Mouse (Mus musculus) right cerebral cortex, postnatal 10 days (tissue): ENCODE data around the gene Cyp26b1.

Experiments
- DNase-seq, 2 experiments: peaks; one replicate each; pipeline ENCODE4 v3.0.0; 2021; ENCODE audit warnings: low spot score in 2 of 2

Cyp26b1 gene

GRCm38 (mm10) chr6:84587471-84588101 is 6.1 kb downstream of the Cyp26b1 start:
- peak in 1 of 2 experiments; percentile 41 for DNase-seq

- peak in 1 of 2 experiments; percentile 20 for DNase-seq
These were observed 7.0 kb downstream of the Cyp26b1 start for GRCm38 (mm10) chr6:84586551-84587200.

GRCm38 (mm10) chr6:84585686-84586300 is 7.9 kb downstream of the Cyp26b1 start:
- DNase-seq: peak in 1 of 2 experiments; percentile 28

GRCm38 (mm10) chr6:84584783-84585685 is 8.7 kb downstream of the Cyp26b1 start:
- peak in 1 of 2 experiments; percentile 39 for DNase-seq

- peak in 1 of 2 experiments; percentile 26 for DNase-seq
These were observed 9.6 kb downstream of the Cyp26b1 start for GRCm38 (mm10) chr6:84583841-84584782.

- DNase-seq: peak; percentile 65 to 71
These were observed 10.3 kb downstream of the Cyp26b1 start for GRCm38 (mm10) chr6:84583371-84583770.

GRCm38 (mm10) chr6:84582826-84583225 is 10.9 kb downstream of the Cyp26b1 start:
- peak in 1 of 2 experiments; percentile 17 for DNase-seq

- DNase-seq: no peak
These were observed 11.8 kb downstream of the Cyp26b1 start for GRCm38 (mm10) chr6:84581833-84582445.

- DNase-seq: no peak
These were observed 12.5 kb downstream of the Cyp26b1 start for GRCm38 (mm10) chr6:84580979-84581832.

GRCm38 (mm10) chr6:84579508-84579907 is 14.2 kb downstream of the Cyp26b1 start:
- no peak for DNase-seq

GRCm38 (mm10) chr6:84578928-84579327 is 14.8 kb downstream of the Cyp26b1 start:
- no peak for DNase-seq

- no peak for DNase-seq
These were observed 15.8 kb downstream of the Cyp26b1 start for GRCm38 (mm10) chr6:84577898-84578297.

GRCm38 (mm10) chr6:84573905-84574660 is 19.6 kb downstream of the Cyp26b1 start:
- no peak for DNase-seq

- no peak for DNase-seq
These were observed 23.7 kb downstream of the Cyp26b1 start for GRCm38 (mm10) chr6:84570039-84570438.

- DNase-seq: no peak
These were observed 24.1 kb downstream of the Cyp26b1 start for GRCm38 (mm10) chr6:84569590-84569989.

GRCm38 (mm10) chr6:84568880-84569279 is 24.8 kb downstream of the Cyp26b1 start:
- no peak for DNase-seq

GRCm38 (mm10) chr6:84567696-84568095 is 26.0 kb downstream of the Cyp26b1 start:
- no peak for DNase-seq

GRCm38 (mm10) chr6:84566825-84567224 is 26.9 kb downstream of the Cyp26b1 start:
- DNase-seq: no peak

GRCm38 (mm10) chr6:84565245-84565644 is 28.5 kb downstream of the Cyp26b1 start:
- DNase-seq: no peak
